1 mouse cellular context compared by ENCODE assay signal in the genomic region with DNA sequence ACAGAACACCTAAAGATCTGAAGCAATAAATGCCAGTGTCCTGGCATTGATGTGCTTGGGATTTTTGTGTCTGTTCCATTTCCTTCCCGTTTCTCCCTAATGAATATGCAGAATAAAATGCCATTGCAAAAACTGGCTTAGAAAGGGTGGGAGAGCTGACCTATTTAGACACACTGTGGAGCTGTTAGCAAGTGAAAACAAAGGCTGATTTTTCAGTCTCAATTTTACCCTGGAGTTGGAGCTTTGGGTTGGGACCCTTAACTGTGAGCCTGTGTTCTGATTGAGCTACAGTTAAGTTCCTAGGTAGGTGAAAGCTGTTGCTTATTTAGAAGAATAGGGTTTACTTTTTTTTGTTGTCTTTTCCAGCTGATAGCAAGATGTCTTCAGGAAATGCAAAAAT.
TF ChIP-seq lines count a peak whose summit lies in the region.

No protein-coding gene starts in this region.

TF ChIP-seq in MEL, 35 proteins besides CTCF, POLR2A, EP300 and RAD21 (continued from another document):
- TF ChIP-seq HCFC1 (IDR thresholded peaks at IDR 0.05; ENCODE audit: low read depth, low read length) (no peak), TAL1 (IDR thresholded peaks at IDR 0.05; ENCODE audit: low read length) (no peak), JUND (IDR thresholded peaks at IDR 0.05; ENCODE audit: low read depth, low read length) (no peak), SMC3 (IDR thresholded peaks at IDR 0.05; ENCODE audit: low read depth, low read length) (no peak), NELFE (IDR thresholded peaks at IDR 0.05; ENCODE audit: low read depth, low read length) (no peak), MAFK (IDR thresholded peaks at IDR 0.05; ENCODE audit: borderline replicate concordance, low read depth, low read length) (no peak), ETS1 (IDR thresholded peaks at IDR 0.05; ENCODE audit: low read depth, low read length) (no peak), MEF2A (IDR thresholded peaks at IDR 0.05; ENCODE audit: extremely low read depth, insufficient replicate concordance, low read depth, low read length, poor library complexity, severe bottlenecking) (no peak), UBTF (IDR thresholded peaks at IDR 0.05; ENCODE audit: borderline replicate concordance, insufficient read depth, low read depth, low read length) (no peak), NRF1 (IDR thresholded peaks at IDR 0.05; ENCODE audit: insufficient read depth, low read depth, low read length, poor library complexity, severe bottlenecking) (no peak), TBP (IDR thresholded peaks at IDR 0.05; ENCODE audit: low read depth, low read length) (no peak), E2F4 (IDR thresholded peaks at IDR 0.05; ENCODE audit: borderline replicate concordance, low read depth, low read length) (no peak)
